Mouse (Mus musculus) limb, embryonic 14.5 days (tissue): ENCODE measurements around the gene Fggy. TPM values are rescaled to one million over a fixed set of nuclear protein-coding genes. Genes with fewer than 3 reads are reported as not detected.

ENCODE experiments used
- ATAC-seq: fragments of 200-750 bp; cut with Nextera tagmentation; 2 replicates; pipeline ENCODE4 v1.8.0; 2017; ENCODE audit warnings: low read depth, moderate number of reproducible peaks, moderate TSS enrichment; ENCODE audit not compliant: low FRiP score
- DNase-seq: peaks from one replicate; pipeline ENCODE4 v3.0.0-alpha.2; 2015; ENCODE audit warnings: low spot score
- H3K27ac ChIP-seq: fragments of 300-500 bp; sonication (generic); replicated peaks from 2 replicates; pipeline ENCODE4 v1.5.1; 2014; ENCODE audit warnings: low read depth, mild to moderate bottlenecking, low read length, moderate library complexity, mixed read lengths
- H3K27me3 ChIP-seq: fragments of 300-500 bp; sonication (generic); 2 replicates; pipeline ENCODE4 v1.6.1; 2014; ENCODE audit warnings: low read length, mixed read lengths; ENCODE audit not compliant: control insufficient read depth, insufficient read depth
- H3K36me3 ChIP-seq: fragments of 300-500 bp; sonication (generic); 2 replicates; pipeline ENCODE4 v1.6.1; 2014; ENCODE audit warnings: mild to moderate bottlenecking, low read length, moderate library complexity, mixed read lengths; ENCODE audit not compliant: control insufficient read depth, insufficient read depth
- H3K4me1 ChIP-seq: fragments of 300-500 bp; sonication (generic); 2 replicates; pipeline ENCODE4 v1.6.1; 2014; ENCODE audit warnings: antibody characterized with exemption, low read length, mixed read lengths; ENCODE audit not compliant: control insufficient read depth, insufficient read depth
- H3K4me2 ChIP-seq: fragments of 300-500 bp; sonication (generic); replicated peaks from 2 replicates; pipeline ENCODE4 v1.6.1; 2014; ENCODE audit warnings: low read depth, mild to moderate bottlenecking, low read length, moderate library complexity; ENCODE audit not compliant: severe bottlenecking
- H3K4me3 ChIP-seq: fragments of 300-500 bp; sonication (generic); replicated peaks from 2 replicates; pipeline ENCODE4 v1.5.1; 2014; ENCODE audit warnings: low read length
- H3K9ac ChIP-seq: fragments of 300-500 bp; sonication (generic); 2 replicates; pipeline ENCODE4 v1.6.1; 2014; ENCODE audit warnings: mild to moderate bottlenecking, low read depth, low read length, moderate library complexity; ENCODE audit not compliant: severe bottlenecking
- H3K9me3 ChIP-seq: fragments of 300-500 bp; sonication (generic); 2 replicates; pipeline ENCODE4 v1.6.1; 2016; ENCODE audit warnings: low read length; ENCODE audit not compliant: control insufficient read depth
- POLR2A ChIP-seq: fragments of 200-500 bp; IDR thresholded peaks from 2 replicates; pipeline ENCODE4 v1.8.0; 2012; ENCODE audit warnings: inconsistent platforms, mild to moderate bottlenecking, moderate library complexity, borderline replicate concordance; ENCODE audit not compliant: insufficient read depth, insufficient read length; ENCODE audit errors: extremely low read depth
- WGBS: fragments of 180-500 bp; shearing (Covaris S2); extraction: QIAGEN DNeasy Blood & Tissue Kit; methylation state at CpG from one replicate; pipeline ENCODE4 v1.1.7; 2014; 5-methylcytosine and 5-hydroxymethylcytosine counted together
- polyA plus RNA-seq, 2 experiments: library from polyadenylated mRNA; depleted of rRNA in 1 of 2; stranded (reverse) in 1 of 2; unstranded in 1 of 2; fragments of >200 nt; fragmentation: Nextera tagmentation in 1 of 2; extraction: Ambion mirVana in 1 of 2; gene quantifications; 2 replicates each; pipeline versions ENCODE4 v1.2.1 to v1.2.3; 2012 to 2014

Fggy gene
- polyA plus RNA-seq, 2 experiments = 5.7 to 7.8 TPM

- Histone ChIP-seq H3K27me3 (no peaks in the 10 kb centered on the region), H3K9me3 (no peaks in the 10 kb centered on the region), H3K4me3 (no peak overlapping the region), H3K27ac (no peak overlapping the region), H3K36me3 (no peaks in the 10 kb centered on the region), H3K4me2 (no peak overlapping the region), H3K9ac (no peak overlapping the region), H3K4me1 (peaks cover 3% of the 10 kb centered on the region)
- DNase-seq (no peak), ATAC-seq (no peak)
- WGBS = 81% methylated on average over 3 of the region's 3 CpGs
- TF ChIP-seq POLR2A = no peak
Measured at GRCm38 (mm10) chr4:95590878-95591277, 33.6 kb downstream of the Fggy start.

- H3K9me3 ChIP-seq = no peaks in the 10 kb centered on the region
- H3K4me2 ChIP-seq = no peak overlapping the region
- DNase-seq (no peak), ATAC-seq (no peak)
- no peaks in the 10 kb centered on the region for H3K36me3 ChIP-seq
- H3K27ac ChIP-seq = no peak overlapping the region
- H3K9ac ChIP-seq = no peak overlapping the region
- no peak overlapping the region for H3K4me3 ChIP-seq
- H3K4me1 ChIP-seq = no peaks in the 10 kb centered on the region
- no peaks in the 10 kb centered on the region for H3K27me3 ChIP-seq
- TF ChIP-seq POLR2A = no peak
- WGBS = 48% methylated on average over 6 of the region's 6 CpGs
Measured at GRCm38 (mm10) chr4:95597208-95597607, 39.9 kb downstream of the Fggy start.

- no peak overlapping the region for H3K4me2 ChIP-seq
- WGBS = 28% methylated on average over 4 of the region's 4 CpGs
- no peak for DNase-seq
- H3K36me3 ChIP-seq = no peaks in the 10 kb centered on the region
- H3K9me3 ChIP-seq = no peaks in the 10 kb centered on the region
- no peak for TF ChIP-seq POLR2A
- H3K4me1 ChIP-seq = no peaks in the 10 kb centered on the region
- H3K27me3 ChIP-seq = no peaks in the 10 kb centered on the region
- no peak overlapping the region for H3K9ac ChIP-seq
- no peak overlapping the region for H3K4me3 ChIP-seq
- H3K27ac ChIP-seq = no peak overlapping the region
- ATAC-seq = no peak
Measured at GRCm38 (mm10) chr4:95601776-95602175, 44.5 kb downstream of the Fggy start.

- H3K9me3 ChIP-seq = no peaks in the 10 kb centered on the region
- DNase-seq (no peak), ATAC-seq (no peak)
- H3K4me3 ChIP-seq = no peak overlapping the region
- H3K27ac ChIP-seq = no peak overlapping the region
- H3K27me3 ChIP-seq = no peaks in the 10 kb centered on the region
- no peaks in the 10 kb centered on the region for H3K36me3 ChIP-seq
- no peak overlapping the region for H3K9ac ChIP-seq
- TF ChIP-seq POLR2A = no peak
- no peak overlapping the region for H3K4me2 ChIP-seq
- no peaks in the 10 kb centered on the region for H3K4me1 ChIP-seq
- WGBS = 57% methylated on average over 1 of the region's 1 CpGs
Measured at GRCm38 (mm10) chr4:95603254-95603653, 45.9 kb downstream of the Fggy start.

GRCm38 (mm10) chr4:95610663-95611062 is 53.4 kb downstream of the Fggy start:
- Histone ChIP-seq H3K4me3 (no peak overlapping the region), H3K9me3 (no peaks in the 10 kb centered on the region), H3K36me3 (no peaks in the 10 kb centered on the region), H3K4me2 (no peak overlapping the region), H3K27me3 (no peaks in the 10 kb centered on the region), H3K27ac (no peak overlapping the region), H3K9ac (no peak overlapping the region), H3K4me1 (no peaks in the 10 kb centered on the region)
- DNase-seq = no peak
- ATAC-seq = no peak
- no peak for TF ChIP-seq POLR2A
- WGBS = 87% methylated on average over 1 of the region's 1 CpGs

- TF ChIP-seq POLR2A = no peak
- no peak for DNase-seq
- Histone ChIP-seq H3K4me1 (no peaks in the 10 kb centered on the region), H3K9ac (no peak overlapping the region), H3K27ac (no peak overlapping the region), H3K4me2 (no peak overlapping the region), H3K27me3 (no peaks in the 10 kb centered on the region), H3K36me3 (no peaks in the 10 kb centered on the region), H3K4me3 (no peak overlapping the region), H3K9me3 (no peaks in the 10 kb centered on the region)
- no peak for ATAC-seq
- WGBS = 82% methylated on average over 6 of the region's 6 CpGs
Measured at GRCm38 (mm10) chr4:95611390-95611789, 54.1 kb downstream of the Fggy start.
